17 mouse cellular contexts compared by ENCODE assay signal in genomic region chr4:40815120-40815519, GRCm38 (mm10). TPM values are rescaled to one million over a fixed set of nuclear protein-coding genes. Genes with fewer than 3 reads are reported as not detected.
DNase-seq lines count a peak whose midpoint lies in the region; ATAC-seq and TF ChIP-seq lines count a peak whose summit lies in the region.
"Had no signal": no experiment of that assay in that cellular context is flagged by ENCODE, and none has a peak within 500 bp of the region (broad histone marks: within the 10 kb centered on the region; RNA-seq: fewer than 3 reads in every experiment).

No protein-coding gene starts in this region.

- TF ChIP-seq EP300 in liver, postnatal 0 days (IDR thresholded peaks at IDR 0.05; ENCODE audit: low read depth), result no peak

- 88% methylated on average over 3 of the region's 3 CpGs for WGBS in forebrain, embryonic 10.5 days
- 91% methylated on average over 3 of the region's 3 CpGs for WGBS in forebrain, embryonic 15.5 days
- WGBS in midbrain, embryonic 10.5 days, result 92% methylated on average over 3 of the region's 3 CpGs
- 77% methylated on average over 3 of the region's 3 CpGs for WGBS in midbrain, embryonic 13.5 days
- WGBS in liver, postnatal 0 days (ENCODE audit: insufficient replicate concordance), result 59% methylated on average over 3 of the region's 3 CpGs

- H3K36me3 ChIP-seq in forebrain, embryonic 10.5 days (replicated peaks), result peaks cover 41% of the 10 kb centered on the region
- no peaks in the 10 kb centered on the region for H3K36me3 ChIP-seq in forebrain, embryonic 15.5 days
- H3K36me3 ChIP-seq in midbrain, embryonic 10.5 days, result peaks cover 52% of the 10 kb centered on the region
- peaks cover 12% of the 10 kb centered on the region; the same call in 1 of the 2 replicates for H3K36me3 ChIP-seq in midbrain, embryonic 13.5 days
- peaks cover 99% of the 10 kb centered on the region for H3K36me3 ChIP-seq in liver, postnatal 0 days (replicated peaks; ENCODE audit: insufficient read depth, low read length)
- H3K36me3 ChIP-seq: midbrain, embryonic 15.5 days had no signal

- peaks cover 24% of the 10 kb centered on the region for H3K4me1 ChIP-seq in forebrain, embryonic 10.5 days
- no peaks in the 10 kb centered on the region for H3K4me1 ChIP-seq in forebrain, embryonic 15.5 days
- peaks cover 28% of the 10 kb centered on the region for H3K4me1 ChIP-seq in midbrain, embryonic 10.5 days
- H3K4me1 ChIP-seq in midbrain, embryonic 13.5 days (replicated peaks), result peaks cover 18% of the 10 kb centered on the region
- peaks cover 10% of the 10 kb centered on the region for H3K4me1 ChIP-seq in liver, postnatal 0 days (ENCODE audit: insufficient read depth)
- H3K4me1 ChIP-seq: hindbrain, embryonic 15.5 days had no signal

- H3K4me3 ChIP-seq in forebrain, embryonic 10.5 days, result no peak overlapping the region
- H3K4me3 ChIP-seq in forebrain, embryonic 15.5 days, result no peak overlapping the region
- no peak overlapping the region for H3K4me3 ChIP-seq in midbrain, embryonic 10.5 days
- H3K4me3 ChIP-seq in midbrain, embryonic 13.5 days (replicated peaks), result no peak overlapping the region
- H3K4me3 ChIP-seq in liver, postnatal 0 days (ENCODE audit: low read depth, low read length), result no peak overlapping the region
- H3K4me3 ChIP-seq: embryonic facial prominence, embryonic 15.5 days; hindbrain, embryonic 15.5 days; midbrain, embryonic 15.5 days had no signal

- ATAC-seq in forebrain, embryonic 15.5 days (replicated peaks), result no peak
- no peak for ATAC-seq in midbrain, embryonic 13.5 days
- no peak for ATAC-seq in liver, postnatal 0 days
- ATAC-seq: midbrain, embryonic 15.5 days had no signal

- no peak for TF ChIP-seq CTCF in liver, postnatal 0 days (IDR thresholded peaks at IDR 0.05; ENCODE audit: low read depth)

- DNase-seq in forebrain, embryonic 10.5 days (ENCODE audit: extremely low spot score, low spot score), result no peak
- DNase-seq in midbrain, embryonic 10.5 days (ENCODE audit: low spot score), result no peak
- DNase-seq in liver, postnatal 0 days, result no peak
- no peak for DNase-seq in neural tube, embryonic 10.5 days (ENCODE audit: extremely low spot score, low spot score)
- no peak for DNase-seq in ovary, postnatal 10 days (ENCODE audit: low spot score)
- DNase-seq in cerebellum, postnatal 4 days (ENCODE audit: low spot score in 2 of 2), result no peak
- DNase-seq: adrenal gland, postnatal 36 days; cerebellum, adult 9-11 months; gastrocnemius, postnatal 10 days; heart, postnatal 10 days; kidney, adult 11 months; right cerebral cortex, postnatal 14 days had no signal

- no peak overlapping the region for H3K4me2 ChIP-seq in forebrain, embryonic 15.5 days (replicated peaks)
- H3K4me2 ChIP-seq in midbrain, embryonic 13.5 days (replicated peaks), result no peak overlapping the region
- H3K4me2 ChIP-seq in liver, postnatal 0 days (ENCODE audit: low read depth, low read length), result peak overlapping the region; percentile 27; the same call in 1 of the 2 replicates
- H3K4me2 ChIP-seq: embryonic facial prominence, embryonic 15.5 days; hindbrain, embryonic 15.5 days; midbrain, embryonic 15.5 days had no signal

- H3K27ac ChIP-seq in forebrain, embryonic 10.5 days, result 0 out of 2 replicates have a peak overlapping the region, but pooled peaks have one; percentile 58
- H3K27ac ChIP-seq in forebrain, embryonic 15.5 days (replicated peaks), result no peak overlapping the region
- H3K27ac ChIP-seq in midbrain, embryonic 10.5 days (replicated peaks), result peak overlapping the region; percentile 59; the same call in 1 of the 2 replicates
- no peak overlapping the region for H3K27ac ChIP-seq in midbrain, embryonic 13.5 days
- peak overlapping the region; percentile 57 for H3K27ac ChIP-seq in liver, postnatal 0 days (ENCODE audit: low read depth)
- H3K27ac ChIP-seq: embryonic facial prominence, embryonic 15.5 days; hindbrain, embryonic 15.5 days; midbrain, embryonic 15.5 days had no signal

- no peak overlapping the region for H3K9ac ChIP-seq in forebrain, embryonic 15.5 days (replicated peaks)
- no peak overlapping the region for H3K9ac ChIP-seq in midbrain, embryonic 13.5 days (replicated peaks)
- no peak overlapping the region; the same call in 1 of the 2 replicates for H3K9ac ChIP-seq in liver, postnatal 0 days (replicated peaks)
- H3K9ac ChIP-seq: embryonic facial prominence, embryonic 15.5 days; hindbrain, embryonic 15.5 days; midbrain, embryonic 15.5 days had no signal

- H3K9me3 ChIP-seq in forebrain, embryonic 10.5 days, result no peaks in the 10 kb centered on the region
- H3K9me3 ChIP-seq in forebrain, embryonic 15.5 days, result no peaks in the 10 kb centered on the region
- H3K9me3 ChIP-seq in midbrain, embryonic 10.5 days (replicated peaks), result no peaks in the 10 kb centered on the region
- H3K9me3 ChIP-seq in midbrain, embryonic 13.5 days, result no peaks in the 10 kb centered on the region
- no peaks in the 10 kb centered on the region for H3K9me3 ChIP-seq in liver, postnatal 0 days (ENCODE audit: low read length)
- H3K9me3 ChIP-seq: embryonic facial prominence, embryonic 15.5 days; hindbrain, embryonic 15.5 days; midbrain, embryonic 15.5 days had no signal

- no peaks in the 10 kb centered on the region for H3K27me3 ChIP-seq in forebrain, embryonic 10.5 days (ENCODE audit: poor library complexity, severe bottlenecking)
- H3K27me3 ChIP-seq in forebrain, embryonic 15.5 days, result no peaks in the 10 kb centered on the region
- H3K27me3 ChIP-seq in midbrain, embryonic 10.5 days (ENCODE audit: low read depth, poor library complexity, severe bottlenecking), result no peaks in the 10 kb centered on the region
- H3K27me3 ChIP-seq in midbrain, embryonic 13.5 days, result no peaks in the 10 kb centered on the region
- no peaks in the 10 kb centered on the region for H3K27me3 ChIP-seq in liver, postnatal 0 days (ENCODE audit: insufficient read depth, low read length)
- H3K27me3 ChIP-seq: embryonic facial prominence, embryonic 15.5 days; hindbrain, embryonic 15.5 days; midbrain, embryonic 15.5 days had no signal

RNA-seq across cellular contexts. Expression of gene B4galt1, which starts 38.7 kb away (rescaled TPM):
- polyA plus RNA-seq in forebrain, embryonic 10.5 days (2016; fragmentation: Nextera tagmentation; extraction: Ambion mirVana), result 20.1 TPM in 2 replicates
- 7.0 and 7.3 TPM in 2 replicates for polyA plus RNA-seq in forebrain, embryonic 15.5 days (2015; fragmentation: Nextera tagmentation; extraction: Ambion mirVana)
- 18.3 and 18.4 TPM in 2 replicates for polyA plus RNA-seq in midbrain, embryonic 10.5 days (2016; fragmentation: Nextera tagmentation; extraction: Ambion mirVana)
- polyA plus RNA-seq in midbrain, embryonic 13.5 days (2015; fragmentation: Nextera tagmentation; extraction: Ambion mirVana), result 7.2 and 8.3 TPM in 2 replicates
- 26.4 and 30.2 TPM in 2 replicates for polyA plus RNA-seq in liver, postnatal 0 days (2015; fragmentation: Nextera tagmentation; extraction: Ambion mirVana)

RNA-seq across cellular contexts. Expression of gene Smu1, which starts 57.4 kb away (rescaled TPM):
- polyA plus RNA-seq in forebrain, embryonic 10.5 days (2016; fragmentation: Nextera tagmentation; extraction: Ambion mirVana), result 196 and 198 TPM in 2 replicates
- polyA plus RNA-seq in forebrain, embryonic 15.5 days (2015; fragmentation: Nextera tagmentation; extraction: Ambion mirVana), result 153 and 154 TPM in 2 replicates
- 197 and 199 TPM in 2 replicates for polyA plus RNA-seq in midbrain, embryonic 10.5 days (2016; fragmentation: Nextera tagmentation; extraction: Ambion mirVana)
- polyA plus RNA-seq in midbrain, embryonic 13.5 days (2015; fragmentation: Nextera tagmentation; extraction: Ambion mirVana), result 144 and 149 TPM in 2 replicates
- 52.5 and 56.8 TPM in 2 replicates for polyA plus RNA-seq in liver, postnatal 0 days (2015; fragmentation: Nextera tagmentation; extraction: Ambion mirVana)

Comparison
In these comparisons a context has a peak if more than half of its experiments do, and no peak if none do; other contexts are left out.
1. H3K27ac ChIP-seq: peak in forebrain, embryonic 10.5 days (single experiment), midbrain, embryonic 10.5 days (single experiment) and liver, postnatal 0 days (single experiment); none in forebrain, embryonic 15.5 days (single experiment) and midbrain, embryonic 13.5 days (single experiment).